Mouse (Mus musculus): ENCODE results near the gene Efemp2. TPM values are rescaled to one million over a fixed set of nuclear protein-coding genes. Genes with fewer than 3 reads are reported as not detected.

Efemp2 gene
- total RNA-seq, 1 experiment from 2014 or later = 0.70 TPM

- ATAC-seq (ENCODE audit: extremely low read depth, insufficient number of reproducible peaks, low FRiP score, poor library complexity, severe bottlenecking) = peak; percentile 37
Measured at GRCm38 (mm10) chr19:5448354-5449150, 25.2 kb upstream of the Efemp2 start.

- ATAC-seq (ENCODE audit: extremely low read depth, insufficient number of reproducible peaks, low FRiP score, poor library complexity, severe bottlenecking) = no peak
Measured at GRCm38 (mm10) chr19:5449673-5450072, 24.1 kb upstream of the Efemp2 start.

- no peak for ATAC-seq (ENCODE audit: extremely low read depth, insufficient number of reproducible peaks, low FRiP score, poor library complexity, severe bottlenecking)
Measured at GRCm38 (mm10) chr19:5451766-5452165, 22.0 kb upstream of the Efemp2 start.

GRCm38 (mm10) chr19:5455037-5455436 lies 18.7 kb upstream of the Efemp2 start:
- no peak for ATAC-seq (ENCODE audit: extremely low read depth, insufficient number of reproducible peaks, low FRiP score, poor library complexity, severe bottlenecking)

GRCm38 (mm10) chr19:5455568-5455967 lies 18.2 kb upstream of the Efemp2 start:
- ATAC-seq (ENCODE audit: extremely low read depth, insufficient number of reproducible peaks, low FRiP score, poor library complexity, severe bottlenecking) = no peak

- no peak for ATAC-seq (ENCODE audit: extremely low read depth, insufficient number of reproducible peaks, low FRiP score, poor library complexity, severe bottlenecking)
Measured at GRCm38 (mm10) chr19:5456241-5456921, 17.4 kb upstream of the Efemp2 start.

- peak; percentile 75 for ATAC-seq (ENCODE audit: extremely low read depth, insufficient number of reproducible peaks, low FRiP score, poor library complexity, severe bottlenecking)
Measured at GRCm38 (mm10) chr19:5456922-5457745, 16.6 kb upstream of the Efemp2 start.

- no peak for ATAC-seq (ENCODE audit: extremely low read depth, insufficient number of reproducible peaks, low FRiP score, poor library complexity, severe bottlenecking)
Measured at GRCm38 (mm10) chr19:5457746-5458442, 15.9 kb upstream of the Efemp2 start, which contains the start of gene Ccdc85b. Ccdc85b (minus strand) TSS chr19:5457894.

GRCm38 (mm10) chr19:5459019-5459418 lies 14.7 kb upstream of the Efemp2 start:
- no peak for ATAC-seq (ENCODE audit: extremely low read depth, insufficient number of reproducible peaks, low FRiP score, poor library complexity, severe bottlenecking)

- ATAC-seq (ENCODE audit: extremely low read depth, insufficient number of reproducible peaks, low FRiP score, poor library complexity, severe bottlenecking) = no peak
Measured at GRCm38 (mm10) chr19:5459896-5460295, 13.9 kb upstream of the Efemp2 start.

- peak; percentile 70 for ATAC-seq (ENCODE audit: extremely low read depth, insufficient number of reproducible peaks, low FRiP score, poor library complexity, severe bottlenecking)
Measured at GRCm38 (mm10) chr19:5460465-5460911, 13.3 kb upstream of the Efemp2 start, which contains the start of gene Fibp. Fibp (plus strand) TSS chr19:5460615.

GRCm38 (mm10) chr19:5461411-5461810 lies 12.3 kb upstream of the Efemp2 start:
- ATAC-seq (ENCODE audit: extremely low read depth, insufficient number of reproducible peaks, low FRiP score, poor library complexity, severe bottlenecking) = no peak

- ATAC-seq (ENCODE audit: extremely low read depth, insufficient number of reproducible peaks, low FRiP score, poor library complexity, severe bottlenecking) = no peak
Measured at GRCm38 (mm10) chr19:5463212-5463611, 10.5 kb upstream of the Efemp2 start.

- no peak for ATAC-seq (ENCODE audit: extremely low read depth, insufficient number of reproducible peaks, low FRiP score, poor library complexity, severe bottlenecking)
Measured at GRCm38 (mm10) chr19:5463791-5464562, 9.8 kb upstream of the Efemp2 start.

GRCm38 (mm10) chr19:5465037-5465436 lies 8.7 kb upstream of the Efemp2 start:
- no peak for ATAC-seq (ENCODE audit: extremely low read depth, insufficient number of reproducible peaks, low FRiP score, poor library complexity, severe bottlenecking)

- no peak for ATAC-seq (ENCODE audit: extremely low read depth, insufficient number of reproducible peaks, low FRiP score, poor library complexity, severe bottlenecking)
Measured at GRCm38 (mm10) chr19:5466916-5467500, 6.7 kb upstream of the Efemp2 start.

- ATAC-seq (ENCODE audit: extremely low read depth, insufficient number of reproducible peaks, low FRiP score, poor library complexity, severe bottlenecking) = no peak
Measured at GRCm38 (mm10) chr19:5468374-5468773, 5.4 kb upstream of the Efemp2 start, which contains the start of gene Ctsw. Ctsw (minus strand) TSS chr19:5468507.

- ATAC-seq (ENCODE audit: extremely low read depth, insufficient number of reproducible peaks, low FRiP score, poor library complexity, severe bottlenecking) = no peak
Measured at GRCm38 (mm10) chr19:5471846-5472245, 1.9 kb upstream of the Efemp2 start.

Measured in neutrophil, adult 5-6 weeks (primary cell).